11 mouse cellular contexts compared by ENCODE assay signal in genomic region chr3:107261851-107262165, GRCm38 (mm10). TPM values are rescaled to one million over a fixed set of nuclear protein-coding genes. Genes with fewer than 3 reads are reported as not detected.
A peak's percentile ranks its signal among the peaks of the same experiment; 100 is the strongest.
DNase-seq lines count a peak whose midpoint lies in the region; ATAC-seq and TF ChIP-seq lines count a peak whose summit lies in the region.
"Had no signal": no experiment of that assay in that cellular context is flagged by ENCODE, and none has a peak within 500 bp of the region (broad histone marks: within the 10 kb centered on the region; RNA-seq: fewer than 3 reads in every experiment).

No protein-coding gene starts in this region.

- H3K36me3 ChIP-seq in lung, postnatal 0 days (ENCODE audit: insufficient read depth, low read length) = no peaks in the 10 kb centered on the region

- DNase-seq in adrenal gland, adult (ENCODE audit: inconsistent age in 2 of 2, low spot score in 1 of 2) = peak; percentile 51 to 82
- no peak for DNase-seq in adrenal gland, postnatal 4 days (ENCODE audit: low spot score in 2 of 2)
- DNase-seq in kidney, postnatal 25 days = peak; percentile 6 to 60
- DNase-seq in kidney, postnatal 10 days = no peak
- peak; percentile 31 for DNase-seq in adrenal gland, postnatal 25 days
- DNase-seq in lung, postnatal 0 days (ENCODE audit: low spot score) = peak; percentile 73
- DNase-seq in cerebellum, postnatal 4 days (ENCODE audit: low spot score in 2 of 2) = no peak
- DNase-seq in embryo, embryonic 11 days = no peak
- DNase-seq: cerebellum, postnatal 25 days had no signal

- 0 out of 2 replicates have a peak overlapping the region, but pooled peaks have one; percentile 51 for H3K27ac ChIP-seq in lung, postnatal 0 days (ENCODE audit: low read length)

- H3K9me3 ChIP-seq in lung, postnatal 0 days (ENCODE audit: low read length) = no peaks in the 10 kb centered on the region

- TF ChIP-seq CTCF in lung, postnatal 0 days (IDR thresholded peaks at IDR 0.05) = no peak

- H3K4me1 ChIP-seq in lung, postnatal 0 days (ENCODE audit: insufficient read depth, low read depth, low read length) = no peaks in the 10 kb centered on the region

- peak; percentile 47 for TF ChIP-seq EP300 in lung, postnatal 0 days (IDR thresholded peaks at IDR 0.05)

- 48% methylated on average over 7 of the region's 7 CpGs for WGBS in lung, postnatal 0 days

- H3K4me2 ChIP-seq in lung, postnatal 0 days (replicated peaks; ENCODE audit: low read depth, low read length) = no peak overlapping the region

- no peaks in the 10 kb centered on the region for H3K27me3 ChIP-seq in lung, postnatal 0 days (replicated peaks; ENCODE audit: insufficient read depth, low read length)

- H3K4me3 ChIP-seq in lung, postnatal 0 days (ENCODE audit: low read depth, low read length) = no peak overlapping the region

- ATAC-seq in lung, postnatal 0 days = peak; percentile 77

- H3K9ac ChIP-seq in lung, postnatal 0 days (replicated peaks; ENCODE audit: low read depth) = no peak overlapping the region

RNA-seq across cellular contexts. Expression of gene Lamtor5, which starts 16.9 kb away (rescaled TPM):
- total RNA-seq in adrenal gland, postnatal 4 days (2021) = 10 to 100 TPM; 67.1 to 72.7 TPM
- 74.6 and 91.9 TPM in 2 replicates for total RNA-seq in adrenal gland, postnatal 25 days (2021)
- polyA plus RNA-seq in lung, postnatal 0 days (2015; fragmentation: Nextera tagmentation; extraction: Ambion mirVana) = 201 and 215 TPM in 2 replicates

RNA-seq across cellular contexts. Expression of gene Prok1, which starts 22.3 kb away (rescaled TPM):
- total RNA-seq in adrenal gland, postnatal 4 days (2021) = 10 to 100 TPM in 1 of 2 experiments, under 1 TPM in 1; 0.25 to 10.2 TPM
- total RNA-seq in adrenal gland, postnatal 25 days (2021) = 0.38 and 0.49 TPM in 2 replicates
- 0.12 TPM in 1 of 2 replicates, not detected in the other for polyA plus RNA-seq in lung, postnatal 0 days (2015; fragmentation: Nextera tagmentation; extraction: Ambion mirVana)
- polyA plus RNA-seq: lung, embryonic 16.5 days had no signal

RNA-seq across cellular contexts. Expression of gene Slc16a4, which starts 29.2 kb away (rescaled TPM):
- total RNA-seq in adrenal gland, postnatal 4 days (2021) = 1 to 10 TPM in 1 of 2 experiments, under 1 TPM in 1; 0.87 to 2.7 TPM
- total RNA-seq in adrenal gland, postnatal 25 days (2021) = 0.36 and 0.52 TPM in 2 replicates
- 0.49 and 0.73 TPM in 2 replicates for polyA plus RNA-seq in lung, postnatal 0 days (2015; fragmentation: Nextera tagmentation; extraction: Ambion mirVana)

RNA-seq across cellular contexts. Expression of gene A630076J17Rik, which starts 31.4 kb away (rescaled TPM):
- not detected for total RNA-seq in adrenal gland, postnatal 4 days (2021)
- total RNA-seq in adrenal gland, postnatal 25 days (2021) = not detected in 2 replicates
- not detected in 2 replicates for polyA plus RNA-seq in lung, postnatal 0 days (2015; fragmentation: Nextera tagmentation; extraction: Ambion mirVana)
- total RNA-seq: layer of hippocampus, adult 8-10 months had no signal

RNA-seq across cellular contexts. Expression of gene Cym, which starts 40.3 kb away (rescaled TPM):
- total RNA-seq in adrenal gland, postnatal 4 days (2021) = 1 to 10 TPM in 1 of 2 experiments, under 1 TPM in 1; 0.31 to 2.1 TPM
- 0.43 TPM in 1 of 2 replicates, not detected in the other for total RNA-seq in adrenal gland, postnatal 25 days (2021)
- polyA plus RNA-seq in lung, postnatal 0 days (2015; fragmentation: Nextera tagmentation; extraction: Ambion mirVana) = 0.36 and 0.41 TPM in 2 replicates

Comparison
In these comparisons a context has a peak if more than half of its experiments do, and no peak if none do; other contexts are left out.
1. DNase-seq: peak in adrenal gland, adult (2 of 2), kidney, postnatal 25 days (2 of 2), adrenal gland, postnatal 25 days (single experiment) and lung, postnatal 0 days (single experiment); none in adrenal gland, postnatal 4 days (0 of 2), kidney, postnatal 10 days (single experiment), cerebellum, postnatal 4 days (0 of 2) and embryo, embryonic 11 days (single experiment).